8 mouse cellular contexts compared by ENCODE assay signal in genomic region chr2:76367188-76367922, GRCm38 (mm10). TPM values are rescaled to one million over a fixed set of nuclear protein-coding genes. Genes with fewer than 3 reads are reported as not detected.
DNase-seq lines count a peak whose midpoint lies in the region; ATAC-seq and TF ChIP-seq lines count a peak whose summit lies in the region.

No protein-coding gene starts in this region.

- no peaks in the 10 kb centered on the region for H3K4me1 ChIP-seq in forebrain, postnatal 0 days (ENCODE audit: insufficient read depth)
- H3K4me1 ChIP-seq in forebrain, embryonic 12.5 days: peaks cover 12% of the 10 kb centered on the region
- H3K4me1 ChIP-seq in heart, postnatal 0 days (ENCODE audit: control insufficient read depth, insufficient read depth): peaks cover 14% of the 10 kb centered on the region

- no peaks in the 10 kb centered on the region for H3K9me3 ChIP-seq in forebrain, postnatal 0 days (ENCODE audit: low read length)
- H3K9me3 ChIP-seq in forebrain, embryonic 12.5 days: no peaks in the 10 kb centered on the region
- no peaks in the 10 kb centered on the region for H3K9me3 ChIP-seq in heart, postnatal 0 days (replicated peaks; ENCODE audit: control insufficient read depth, low read length)

- no peak overlapping the region for H3K27ac ChIP-seq in forebrain, postnatal 0 days (ENCODE audit: low read depth, low read length)
- H3K27ac ChIP-seq in forebrain, embryonic 12.5 days: no peak overlapping the region
- no peak overlapping the region for H3K27ac ChIP-seq in heart, postnatal 0 days (ENCODE audit: low read depth)

- peaks cover 5% of the 10 kb centered on the region for H3K36me3 ChIP-seq in forebrain, postnatal 0 days (ENCODE audit: insufficient read depth)
- H3K36me3 ChIP-seq in forebrain, embryonic 12.5 days (replicated peaks): peaks cover 9% of the 10 kb centered on the region
- no peaks in the 10 kb centered on the region for H3K36me3 ChIP-seq in heart, postnatal 0 days (replicated peaks; ENCODE audit: control insufficient read depth, insufficient read depth, low read length)

- H3K27me3 ChIP-seq in forebrain, postnatal 0 days (ENCODE audit: insufficient read depth, low read length): no peaks in the 10 kb centered on the region
- no peaks in the 10 kb centered on the region for H3K27me3 ChIP-seq in forebrain, embryonic 12.5 days
- no peaks in the 10 kb centered on the region for H3K27me3 ChIP-seq in heart, postnatal 0 days (ENCODE audit: control insufficient read depth, insufficient read depth, low read length)

- H3K4me2 ChIP-seq in forebrain, postnatal 0 days (ENCODE audit: low read depth): no peak overlapping the region
- H3K4me2 ChIP-seq in forebrain, embryonic 12.5 days: no peak overlapping the region
- H3K4me2 ChIP-seq in heart, postnatal 0 days (ENCODE audit: low read depth, low read length): no peak overlapping the region

- no peak for TF ChIP-seq EP300 in heart, postnatal 0 days (IDR thresholded peaks at IDR 0.05; ENCODE audit: low read depth)

- peak; percentile 89 for DNase-seq in forebrain, postnatal 0 days
- peak; percentile 72 for DNase-seq in T-cell, adult 2 months (ENCODE audit: low spot score)
- DNase-seq in cerebellum, postnatal 36 days: peak; percentile 85 to 89
- peak; percentile 73 for DNase-seq in heart, postnatal 0 days (ENCODE audit: low spot score)
- DNase-seq in layer of hippocampus, postnatal 14 days (ENCODE audit: low spot score in 2 of 2): peak; percentile 70 to 83
- peak; percentile 60 to 66 for DNase-seq in spleen, postnatal 36 days (ENCODE audit: low spot score in 2 of 2)

- 19% methylated on average over 9 of the region's 9 CpGs for WGBS in forebrain, postnatal 0 days
- 19% methylated on average over 9 of the region's 9 CpGs for WGBS in forebrain, embryonic 12.5 days
- WGBS in heart, postnatal 0 days: 15% methylated on average over 9 of the region's 9 CpGs

- peak; percentile 87 for TF ChIP-seq CTCF in forebrain, postnatal 0 days (IDR thresholded peaks at IDR 0.05; ENCODE audit: low read depth)
- TF ChIP-seq CTCF in heart, postnatal 0 days (IDR thresholded peaks at IDR 0.05; ENCODE audit: low read depth): peak; percentile 83

- ATAC-seq in forebrain, postnatal 0 days: peak; percentile 26; the same call in 1 of the 2 replicates
- no peak for ATAC-seq in forebrain, embryonic 12.5 days (ENCODE audit: low FRiP score)
- no peak for ATAC-seq in heart, postnatal 0 days (ENCODE audit: insufficient read depth, low read depth)
- ATAC-seq in megakaryocyte progenitor cell, adult 5-6 weeks (replicated peaks; ENCODE audit: poor library complexity): peak; percentile 61

- H3K9ac ChIP-seq in forebrain, postnatal 0 days: no peak overlapping the region
- H3K9ac ChIP-seq in forebrain, embryonic 12.5 days: no peak overlapping the region
- H3K9ac ChIP-seq in heart, postnatal 0 days (replicated peaks; ENCODE audit: low read depth, low read length): no peak overlapping the region

- no peak overlapping the region for H3K4me3 ChIP-seq in forebrain, postnatal 0 days (ENCODE audit: low read depth, low read length)
- no peak overlapping the region for H3K4me3 ChIP-seq in forebrain, embryonic 12.5 days (replicated peaks)
- H3K4me3 ChIP-seq in heart, postnatal 0 days (ENCODE audit: low read depth, low read length): no peak overlapping the region

RNA-seq across cellular contexts. Expression of gene Rbm45, which starts 2.4 kb away (rescaled TPM):
- total RNA-seq in forebrain, postnatal 0 days (2014; rRNA removed): 44.9 and 50.1 TPM in 2 replicates
- polyA plus RNA-seq in forebrain, postnatal 0 days (2015; fragmentation: Nextera tagmentation; extraction: Ambion mirVana): 17.1 TPM in 2 replicates
- 13.5 and 20.5 TPM in 2 replicates for polyA plus RNA-seq in forebrain, embryonic 12.5 days (2016; fragmentation: Nextera tagmentation; extraction: Ambion mirVana)
- total RNA-seq in heart, postnatal 0 days (2014; rRNA removed; ENCODE audit: low replicate concordance): 29.7 and 29.9 TPM in 2 replicates
- polyA plus RNA-seq in heart, postnatal 0 days (2015; fragmentation: Nextera tagmentation; extraction: Ambion mirVana): 11.0 and 12.4 TPM in 2 replicates
- 10 to 100 TPM; 37.7 to 40.8 TPM for total RNA-seq in layer of hippocampus, postnatal 14 days (2021)
- 19.8 and 20.1 TPM in 2 replicates for total RNA-seq in megakaryocyte progenitor cell, adult 5-6 weeks (2015)
- total RNA-seq in megakaryocyte progenitor cell, adult 5-6 weeks (2017): 43.7 and 52.9 TPM in 2 replicates

RNA-seq across cellular contexts. Expression of gene Cyct, which starts 7.1 kb away (rescaled TPM):
- not detected in 2 replicates for total RNA-seq in forebrain, postnatal 0 days (2014; rRNA removed)
- polyA plus RNA-seq in forebrain, postnatal 0 days (2015; fragmentation: Nextera tagmentation; extraction: Ambion mirVana): 0.34 TPM in 1 of 2 replicates, not detected in the other
- not detected in 2 replicates for polyA plus RNA-seq in forebrain, embryonic 12.5 days (2016; fragmentation: Nextera tagmentation; extraction: Ambion mirVana)
- total RNA-seq in heart, postnatal 0 days (2014; rRNA removed; ENCODE audit: low replicate concordance): not detected in 2 replicates
- not detected in 2 replicates for polyA plus RNA-seq in heart, postnatal 0 days (2015; fragmentation: Nextera tagmentation; extraction: Ambion mirVana)
- total RNA-seq in layer of hippocampus, postnatal 14 days (2021): not detected
- total RNA-seq in megakaryocyte progenitor cell, adult 5-6 weeks (2015): not detected in 2 replicates
- total RNA-seq in megakaryocyte progenitor cell, adult 5-6 weeks (2017): not detected in 2 replicates

RNA-seq across cellular contexts. Expression of gene Pde11a, which starts 28.8 kb away (rescaled TPM):
- 0.86 and 1.2 TPM in 2 replicates for total RNA-seq in forebrain, postnatal 0 days (2014; rRNA removed)
- 0.43 and 1.0 TPM in 2 replicates for polyA plus RNA-seq in forebrain, postnatal 0 days (2015; fragmentation: Nextera tagmentation; extraction: Ambion mirVana)
- polyA plus RNA-seq in forebrain, embryonic 12.5 days (2016; fragmentation: Nextera tagmentation; extraction: Ambion mirVana): 0.08 and 0.21 TPM in 2 replicates
- not detected in 2 replicates for total RNA-seq in heart, postnatal 0 days (2014; rRNA removed; ENCODE audit: low replicate concordance)
- 0.05 TPM in 2 replicates for polyA plus RNA-seq in heart, postnatal 0 days (2015; fragmentation: Nextera tagmentation; extraction: Ambion mirVana)
- total RNA-seq in layer of hippocampus, postnatal 14 days (2021): 1 to 10 TPM; 8.0 to 8.5 TPM
- total RNA-seq in megakaryocyte progenitor cell, adult 5-6 weeks (2015): not detected in 2 replicates
- not detected in 2 replicates for total RNA-seq in megakaryocyte progenitor cell, adult 5-6 weeks (2017)

RNA-seq across cellular contexts. Expression of gene Osbpl6, which starts 39.0 kb away (rescaled TPM):
- total RNA-seq in forebrain, postnatal 0 days (2014; rRNA removed): 16.2 and 17.1 TPM in 2 replicates
- 19.5 and 21.6 TPM in 2 replicates for polyA plus RNA-seq in forebrain, postnatal 0 days (2015; fragmentation: Nextera tagmentation; extraction: Ambion mirVana)
- polyA plus RNA-seq in forebrain, embryonic 12.5 days (2016; fragmentation: Nextera tagmentation; extraction: Ambion mirVana): 14.3 and 17.0 TPM in 2 replicates
- total RNA-seq in heart, postnatal 0 days (2014; rRNA removed; ENCODE audit: low replicate concordance): 1.6 and 3.3 TPM in 2 replicates
- 4.9 and 5.0 TPM in 2 replicates for polyA plus RNA-seq in heart, postnatal 0 days (2015; fragmentation: Nextera tagmentation; extraction: Ambion mirVana)
- total RNA-seq in layer of hippocampus, postnatal 14 days (2021): 10 to 100 TPM; 55.2 to 63.5 TPM
- 0.05 TPM in 1 of 2 replicates, not detected in the other for total RNA-seq in megakaryocyte progenitor cell, adult 5-6 weeks (2015)
- total RNA-seq in megakaryocyte progenitor cell, adult 5-6 weeks (2017): not detected in 2 replicates

Comparison
In these comparisons a context has a peak if more than half of its experiments do, and no peak if none do; other contexts are left out.
1. ATAC-seq: peak in forebrain, postnatal 0 days (single experiment) and megakaryocyte progenitor cell, adult 5-6 weeks (single experiment); none in forebrain, embryonic 12.5 days (single experiment) and heart, postnatal 0 days (single experiment).
2. Peak in every context shown above with its lines, with median percentiles within 50 percentile points of each other: DNase-seq.